Mouse (Mus musculus) MEL (cell line): ENCODE measurements around the gene Nub1. TPM values are rescaled to one million over a fixed set of nuclear protein-coding genes. Genes with fewer than 3 reads are reported as not detected.

ENCODE experiments used
- DNase-seq: peaks from one replicate; pipeline ENCODE4 v3.0.0; 2011; ENCODE audit warnings: low read depth, low spot score
- H3K27ac ChIP-seq: 2 replicates; pipeline ENCODE4 v1.5.1; 2012; ENCODE audit warnings: low read depth, mild to moderate bottlenecking, control low read depth, low read length, moderate library complexity; ENCODE audit not compliant: control insufficient read depth
- H3K27me3 ChIP-seq, 2 experiments: fragments of 150-350 bp in 1 of 2; sonication (generic) in 1 of 2; 2 replicates each; pipeline ENCODE4 v1.6.1; 2012; ENCODE audit warnings: low read length in 2 of 2, mild to moderate bottlenecking in 2 of 2, improper control_type of control experiment in 1 of 2, moderate library complexity in 1 of 2; ENCODE audit not compliant: insufficient read depth in 2 of 2, control insufficient read depth in 1 of 2
- H3K36me3 ChIP-seq, 2 experiments: 2 replicates each; pipeline ENCODE4 v1.6.1; 2012 to 2014; ENCODE audit warnings: low read length in 2 of 2, improper control_type of control experiment in 1 of 2, inconsistent platforms in 1 of 2, mild to moderate bottlenecking in 1 of 2; ENCODE audit not compliant: insufficient read depth in 2 of 2, control insufficient read depth in 1 of 2
- H3K4me1 ChIP-seq, 2 experiments: fragments of 150-350 bp in 1 of 2; sonication (generic) in 1 of 2; 2 replicates each; pipeline ENCODE4 v1.6.1; 2012; ENCODE audit warnings: low read length in 2 of 2, improper control_type of control experiment in 1 of 2, mild to moderate bottlenecking in 1 of 2; ENCODE audit not compliant: insufficient read depth in 2 of 2, control insufficient read depth in 1 of 2
- H3K4me3 ChIP-seq, 2 experiments: fragments of 150-350 bp in 1 of 2; sonication (generic) in 1 of 2; 2 replicates each; pipeline ENCODE4 v1.5.1; 2012; ENCODE audit warnings: low read depth in 2 of 2, low read length in 2 of 2, mild to moderate bottlenecking in 2 of 2, moderate library complexity in 2 of 2, control low read depth in 1 of 2, improper control_type of control experiment in 1 of 2; ENCODE audit not compliant: control insufficient read depth in 1 of 2, insufficient read depth in 1 of 2
- H3K79me2 ChIP-seq: 2 replicates; pipeline ENCODE4 v1.6.1; 2012; ENCODE audit warnings: mild to moderate bottlenecking, low read length, moderate library complexity; ENCODE audit not compliant: control insufficient read depth, poor library complexity, insufficient read depth
- H3K9ac ChIP-seq: 2 replicates; pipeline ENCODE4 v1.6.1; 2012; ENCODE audit warnings: low read depth, mild to moderate bottlenecking, control low read depth, low read length, moderate library complexity; ENCODE audit not compliant: control insufficient read depth, poor library complexity, severe bottlenecking
- H3K9me3 ChIP-seq: fragments of 150-350 bp; sonication (generic); replicated peaks from 2 replicates; pipeline ENCODE4 v1.6.1; 2012; ENCODE audit warnings: mild to moderate bottlenecking, low read length, improper control_type of control experiment, moderate library complexity; ENCODE audit not compliant: insufficient read depth
- CHD1 ChIP-seq: IDR thresholded peaks from 2 replicates; pipeline ENCODE4 v1.6.1; 2012; ENCODE audit warnings: low read depth, mild to moderate bottlenecking, inconsistent platforms, low read length, improper control_type of control experiment
- E2F4 ChIP-seq: IDR thresholded peaks from 2 replicates; pipeline ENCODE4 v1.6.1; 2011; ENCODE audit warnings: low read depth, low read length, improper control_type of control experiment, borderline replicate concordance
- EP300 ChIP-seq, 2 experiments: IDR thresholded peaks; 2 replicates each; pipeline ENCODE4 v1.6.1; 2011; ENCODE audit warnings: improper control_type of control experiment in 2 of 2, low read length in 2 of 2, low read depth in 1 of 2, mild to moderate bottlenecking in 1 of 2
- GABPA ChIP-seq: IDR thresholded peaks from 2 replicates; pipeline ENCODE4 v1.6.1; 2012; ENCODE audit warnings: low read depth, mild to moderate bottlenecking, inconsistent platforms, low read length, improper control_type of control experiment, moderate library complexity
- GATA1 ChIP-seq: IDR thresholded peaks from 2 replicates; pipeline ENCODE4 v1.6.1; 2011; ENCODE audit warnings: low read depth, low read length, improper control_type of control experiment
- HCFC1 ChIP-seq: IDR thresholded peaks from 2 replicates; pipeline ENCODE4 v1.6.1; 2012; ENCODE audit warnings: low read depth, mild to moderate bottlenecking, inconsistent platforms, low read length, improper control_type of control experiment, moderate library complexity
- JUND ChIP-seq: IDR thresholded peaks from 2 replicates; pipeline ENCODE4 v1.6.1; 2011; ENCODE audit warnings: low read depth, mild to moderate bottlenecking, improper control_type of control experiment, low read length
- KAT2A ChIP-seq: conservative IDR thresholded peaks from 2 replicates; pipeline ENCODE4 v1.6.1; 2012; ENCODE audit warnings: low read depth, low read length, improper control_type of control experiment, inconsistent platforms
- MAZ ChIP-seq: IDR thresholded peaks from 2 replicates; pipeline ENCODE4 v1.6.1; 2012; ENCODE audit warnings: low read depth, mild to moderate bottlenecking, inconsistent platforms, low read length, improper control_type of control experiment
- MEF2A ChIP-seq: IDR thresholded peaks from 2 replicates; pipeline ENCODE4 v1.6.1; 2014; ENCODE audit warnings: low read depth, mild to moderate bottlenecking, inconsistent platforms, low read length, improper control_type of control experiment; ENCODE audit not compliant: poor library complexity, insufficient replicate concordance, severe bottlenecking; ENCODE audit errors: extremely low read depth
- MXI1 ChIP-seq: IDR thresholded peaks from 2 replicates; pipeline ENCODE4 v1.6.1; 2011; ENCODE audit warnings: mild to moderate bottlenecking, low read depth, low read length, improper control_type of control experiment
- NELFE ChIP-seq: IDR thresholded peaks from 2 replicates; pipeline ENCODE4 v1.6.1; 2011; ENCODE audit warnings: low read depth, low read length, improper control_type of control experiment
- POLR2A ChIP-seq, 2 experiments: IDR thresholded peaks; 2 replicates each; pipeline ENCODE4 v1.6.1; 2011 to 2012; ENCODE audit warnings: low read length in 2 of 2, mild to moderate bottlenecking in 2 of 2, control low read depth in 1 of 2, improper control_type of control experiment in 1 of 2, low read depth in 1 of 2, moderate library complexity in 1 of 2; ENCODE audit not compliant: control insufficient read depth in 1 of 2, insufficient read depth in 1 of 2, poor library complexity in 1 of 2
- POLR2AphosphoS2 ChIP-seq: IDR thresholded peaks from 2 replicates; pipeline ENCODE4 v1.6.1; 2011; ENCODE audit warnings: low read length, improper control_type of control experiment
- POLR2AphosphoS5 ChIP-seq: IDR thresholded peaks from 2 replicates; pipeline ENCODE4 v1.6.1; 2012; ENCODE audit warnings: low read depth, borderline replicate concordance, mild to moderate bottlenecking, inconsistent platforms, low read length, moderate library complexity, mixed read lengths
- RAD21 ChIP-seq: IDR thresholded peaks from 2 replicates; pipeline ENCODE4 v1.6.1; 2011; ENCODE audit warnings: mild to moderate bottlenecking, low read depth, low read length, improper control_type of control experiment
- RCOR1 ChIP-seq: IDR thresholded peaks from 2 replicates; pipeline ENCODE4 v1.6.1; 2012; ENCODE audit warnings: low read depth, mild to moderate bottlenecking, inconsistent platforms, low read length, improper control_type of control experiment
- TAL1 ChIP-seq: IDR thresholded peaks from 2 replicates; pipeline ENCODE4 v1.6.1; 2012; ENCODE audit warnings: mild to moderate bottlenecking, inconsistent platforms, low read length, moderate library complexity, mixed read lengths
- USF2 ChIP-seq, 2 experiments: IDR thresholded peaks; 2 replicates each; pipeline ENCODE4 v1.6.1; 2011 to 2012; ENCODE audit warnings: improper control_type of control experiment in 2 of 2, low read length in 2 of 2, borderline replicate concordance in 1 of 2, inconsistent platforms in 1 of 2, low read depth in 1 of 2, mild to moderate bottlenecking in 1 of 2; ENCODE audit not compliant: insufficient read depth in 1 of 2
- ZKSCAN1 ChIP-seq: IDR thresholded peaks from 2 replicates; pipeline ENCODE4 v1.6.1; 2012; ENCODE audit warnings: low read depth, mild to moderate bottlenecking, inconsistent platforms, low read length, improper control_type of control experiment, moderate library complexity
- ZMIZ1 ChIP-seq: IDR thresholded peaks from 2 replicates; pipeline ENCODE4 v1.6.1; 2012; ENCODE audit warnings: low read depth, mild to moderate bottlenecking, inconsistent platforms, low read length, improper control_type of control experiment, moderate library complexity
- ZNF384 ChIP-seq: IDR thresholded peaks from 2 replicates; pipeline ENCODE4 v1.6.1; 2012; ENCODE audit warnings: low read depth, mild to moderate bottlenecking, inconsistent platforms, low read length, improper control_type of control experiment
- polyA plus RNA-seq, 2 experiments: library from polyadenylated mRNA; stranded (reverse) in 1 of 2; unstranded in 1 of 2; fragments of >175 nt in 1 of 2; fragments of >200 nt in 1 of 2; gene quantifications; 2 replicates each; pipeline versions ENCODE4 v1.2.1 to v1.2.4; 2012; ENCODE audit warnings: low replicate concordance in 2 of 2, low read depth in 1 of 2; ENCODE audit not compliant: insufficient read length in 2 of 2, insufficient read depth in 1 of 2, missing spikeins in 1 of 2
- total RNA-seq: library from RNA; depleted of rRNA; stranded (reverse); fragments of 300-350 nt; gene quantifications from 2 replicates; pipeline ENCODE4 v1.2.3, GENCODE M21; 2012

The Nub1 gene
- total and polyA plus RNA-seq, 3 experiments, result 38.3 to 59.6 TPM; not detected in 1

DNA sequence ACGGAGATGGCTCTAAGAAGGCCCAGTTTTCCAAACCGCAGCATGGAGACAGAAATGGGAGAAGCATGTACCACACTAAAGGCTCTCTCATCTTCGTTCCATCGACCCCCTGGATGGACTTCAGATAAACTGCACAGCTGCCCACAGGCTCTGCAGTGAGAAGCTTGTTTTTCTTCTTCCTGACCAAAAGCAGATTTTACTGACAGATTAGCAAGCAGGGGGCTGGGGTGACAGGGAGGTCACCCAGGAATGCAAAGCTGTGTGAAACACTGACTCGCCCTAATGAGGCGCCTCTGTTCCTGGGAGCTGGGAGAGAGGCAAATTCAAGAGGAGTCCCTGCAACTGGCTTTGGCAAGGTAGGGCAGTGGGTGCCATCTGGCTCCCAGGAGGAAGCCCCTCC lies 62.2 kb downstream of the Nub1 start:
- Histone ChIP-seq H3K9me3 (no peaks in the 10 kb centered on the region), H3K27me3 (peaks cover 0 to 6% of the 10 kb centered on the region in 2 experiments; a peak in 3 of 4 replicates), H3K4me1 (peaks cover 7 to 11% of the 10 kb centered on the region in 2 experiments), H3K27ac (no peak overlapping the region), H3K79me2 (no peaks in the 10 kb centered on the region; the same call in 1 of the 2 replicates)
- TF ChIP-seq TAL1 (no peak), CHD1 (no peak), EP300 (IDR thresholded peaks at IDR 0.05; ENCODE audit: low read depth in 1 of 2, low read length in 2 of 2) (no peak), JUND (no peak), POLR2AphosphoS5 (no peak), ZKSCAN1 (no peak), HCFC1 (no peak), ZNF384 (no peak), E2F4 (no peak), POLR2AphosphoS2 (no peak)
- TF ChIP-seq, all 39 proteins: peak for 0
- no peak overlapping the region for H3K9ac ChIP-seq
- no peak overlapping the region for H3K4me3 ChIP-seq
- H3K36me3 ChIP-seq, result 0 out of 4 replicates have a peak, but pooled peaks cover 0 to 2% of the 10 kb centered on the region in 2 experiments
- DNase-seq, result no peak

DNA sequence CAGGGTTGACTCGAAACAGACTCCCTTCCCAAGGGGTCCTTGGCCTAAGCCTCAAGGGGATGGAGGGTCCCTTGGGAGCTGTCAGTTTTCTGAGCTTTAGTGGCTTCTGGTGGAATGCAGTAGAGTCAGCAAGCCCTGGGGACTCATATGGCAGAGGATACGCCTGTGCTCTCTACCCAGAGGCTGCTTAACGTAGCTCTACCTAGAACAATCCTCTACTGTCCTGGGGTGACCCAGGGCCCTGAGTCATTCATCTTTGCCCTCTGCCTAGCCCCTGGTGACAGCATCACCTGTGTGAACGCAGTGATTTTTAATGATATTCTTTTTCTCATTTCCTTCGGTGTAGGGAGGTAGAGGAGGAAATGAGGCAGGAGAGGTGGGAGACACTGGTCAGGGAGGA lies 64.4 kb downstream of the Nub1 start:
- 0 out of 4 replicates have a peak, but pooled peaks cover 0 to 2% of the 10 kb centered on the region in 2 experiments for H3K36me3 ChIP-seq
- no peaks in the 10 kb centered on the region for H3K9me3 ChIP-seq
- H3K79me2 ChIP-seq, result no peaks in the 10 kb centered on the region; the same call in 1 of the 2 replicates
- H3K4me3 ChIP-seq, result peak overlapping the region in 1 of 2 experiments; percentile 94; a peak in 1 of 4 replicates
- no peak for DNase-seq
- H3K9ac ChIP-seq, result no peak overlapping the region
- peaks cover 7 to 11% of the 10 kb centered on the region in 2 experiments for H3K4me1 ChIP-seq
- H3K27me3 ChIP-seq, result no peaks in the 10 kb centered on the region; a peak in 2 of 4 replicates
- no peak for TF ChIP-seq TAL1
- H3K27ac ChIP-seq, result no peak overlapping the region

DNA sequence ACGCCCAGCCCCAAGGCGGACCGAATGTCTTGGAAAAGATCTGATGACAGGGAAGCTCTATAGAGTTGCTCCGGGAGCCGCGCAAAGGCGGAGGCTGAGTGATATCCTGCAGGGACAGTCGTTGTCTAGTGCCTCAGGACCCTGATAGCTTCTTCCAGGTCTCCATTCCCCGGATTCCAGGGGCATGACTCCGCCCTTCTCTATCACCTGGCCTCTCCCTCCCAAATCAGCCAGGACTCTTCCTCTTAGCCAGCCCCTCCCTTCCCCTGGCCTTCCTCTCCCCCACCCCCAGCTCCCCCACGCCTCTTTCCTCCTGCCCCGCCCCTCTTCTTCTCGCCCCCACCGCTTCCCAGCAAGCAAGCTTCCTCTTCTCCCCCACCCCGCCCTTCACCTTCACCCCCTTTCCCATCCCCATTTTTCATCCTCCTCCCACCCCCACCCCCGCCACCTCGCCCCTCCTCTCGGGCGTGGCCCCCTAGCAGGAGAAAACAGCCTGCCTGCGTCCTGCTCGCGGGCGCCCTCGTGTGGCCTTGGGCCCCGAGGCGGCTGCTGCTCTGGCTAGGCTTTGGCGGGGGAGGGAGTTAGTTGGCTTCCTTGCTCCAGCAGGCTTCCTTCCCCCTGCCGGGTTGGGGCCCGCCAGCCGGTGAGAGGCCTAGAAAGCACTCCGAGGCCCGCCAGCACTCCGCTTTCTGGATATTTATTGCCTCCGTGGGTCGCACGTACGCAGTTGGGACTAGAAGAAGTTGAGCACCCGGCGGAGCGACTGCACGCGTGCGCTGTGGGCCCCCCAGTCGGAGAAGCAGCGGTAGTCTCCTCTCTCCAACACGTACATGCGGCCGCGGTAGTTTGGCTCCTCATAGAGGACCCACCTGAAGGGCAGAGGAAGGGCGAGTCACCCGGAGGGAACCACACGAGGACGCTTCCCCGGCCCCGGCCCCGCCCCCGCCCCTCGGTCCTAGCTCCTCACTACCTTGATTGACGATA lies 65.3 kb downstream of the Nub1 start:
- H3K4me3 ChIP-seq, result peak overlapping the region; percentile 55 to 100
- peak overlapping the region; percentile 89 for H3K9ac ChIP-seq
- H3K9me3 ChIP-seq, result no peaks in the 10 kb centered on the region
- 0 out of 4 replicates have a peak, but pooled peaks cover 0 to 2% of the 10 kb centered on the region in 2 experiments for H3K36me3 ChIP-seq
- 0 out of 2 replicates have a peak overlapping the region, but pooled peaks have one; percentile 40 for H3K27ac ChIP-seq
- peaks cover 7 to 11% of the 10 kb centered on the region in 2 experiments for H3K4me1 ChIP-seq
- peak; percentile 93 for DNase-seq
- no peaks in the 10 kb centered on the region; the same call in 1 of the 2 replicates for H3K79me2 ChIP-seq
- H3K27me3 ChIP-seq, result no peaks in the 10 kb centered on the region; a peak in 1 of 4 replicates
- TF ChIP-seq POLR2AphosphoS2 (no peak), USF2 (IDR thresholded peaks at IDR 0.05; ENCODE audit: borderline replicate concordance in 1 of 2, insufficient read depth in 1 of 2, low read depth in 1 of 2, low read length in 2 of 2) (no peak), KAT2A (no peak), GATA1 (no peak), POLR2A (IDR thresholded peaks at IDR 0.05; ENCODE audit: control insufficient read depth in 1 of 2, insufficient read depth in 1 of 2, low read depth in 1 of 2, low read length in 2 of 2, poor library complexity in 1 of 2) (peak in 1 of 2 experiments; percentile 46; a peak in 1 of 4 replicates), HCFC1 (no peak; the same call in 1 of the 2 replicates), MXI1 (no peak), NELFE (peak; percentile 34), RAD21 (peak; percentile 40), MEF2A (no peak), ZMIZ1 (0 out of 2 replicates have a peak, but pooled peaks have one; percentile 17), GABPA (no peak), MAZ (peak; percentile 30; the same call in 1 of the 2 replicates), RCOR1 (0 out of 2 replicates have a peak, but pooled peaks have one; percentile 23)
